Mouse (Mus musculus): ENCODE results near the gene Crb2. TPM values are rescaled to one million over a fixed set of nuclear protein-coding genes. Genes with fewer than 3 reads are reported as not detected.
A peak's percentile ranks its signal among the peaks of the same experiment; 100 is the strongest.

The Crb2 gene
- polyA plus RNA-seq, 1 experiment from 2014 or later = 2.1 TPM

DNA sequence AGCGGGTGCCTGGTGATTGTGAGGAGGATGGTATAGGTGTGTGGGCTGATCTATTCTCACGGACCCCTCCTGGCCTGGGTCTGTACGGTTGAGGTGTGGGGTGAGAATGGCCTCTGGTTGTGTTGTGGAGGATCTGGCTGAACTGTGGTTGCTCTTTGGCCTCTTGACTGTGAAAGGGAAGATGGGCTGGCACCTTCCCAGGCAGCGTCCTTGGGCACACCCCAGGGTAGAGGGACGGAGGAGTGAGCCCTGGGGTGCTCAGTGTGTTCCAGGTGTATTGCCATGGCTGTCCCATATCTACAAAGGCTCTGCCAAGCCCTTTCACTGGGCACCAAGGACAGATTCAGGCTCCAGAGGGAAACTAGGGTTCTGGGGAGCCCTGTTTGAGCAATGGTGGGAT is 13.0 kb downstream of the Crb2 start:
- Histone ChIP-seq H3K4me2 (replicated peaks) (no peak overlapping the region), H3K9ac (no peak overlapping the region), H3K4me1 (replicated peaks) (0 out of 2 replicates have a peak, but pooled peaks cover 9% of the 10 kb centered on the region), H3K27ac (0 out of 2 replicates have a peak overlapping the region, but pooled peaks have one; percentile 9), H3K4me3 (replicated peaks) (no peak overlapping the region), H3K27me3 (replicated peaks) (peaks cover 27% of the 10 kb centered on the region), H3K36me3 (no peaks in the 10 kb centered on the region), H3K9me3 (no peaks in the 10 kb centered on the region)
- ATAC-seq = no peak
- WGBS = 88% methylated on average over 5 of the region's 5 CpGs

DNA sequence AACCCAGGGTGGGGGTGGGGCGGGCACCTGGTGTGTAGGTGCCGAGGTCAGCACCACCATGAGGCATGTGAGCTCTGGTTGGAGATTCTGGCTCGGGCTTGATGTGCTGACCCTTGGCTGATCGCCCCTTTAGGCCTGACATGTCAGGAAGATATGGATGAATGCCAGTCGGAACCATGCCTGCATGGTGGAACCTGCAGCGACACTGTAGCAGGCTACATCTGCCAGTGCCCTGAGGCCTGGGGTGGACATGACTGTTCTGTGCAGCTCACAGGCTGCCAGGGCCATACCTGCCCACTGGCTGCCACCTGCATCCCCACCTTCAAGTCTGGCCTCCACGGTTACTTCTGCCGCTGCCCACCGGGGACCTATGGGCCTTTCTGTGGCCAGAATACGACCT is 13.9 kb downstream of the Crb2 start:
- WGBS = 84% methylated on average over 10 of the region's 10 CpGs
- Histone ChIP-seq H3K4me3 (replicated peaks) (no peak overlapping the region), H3K4me1 (replicated peaks) (0 out of 2 replicates have a peak, but pooled peaks cover 9% of the 10 kb centered on the region), H3K9me3 (no peaks in the 10 kb centered on the region), H3K9ac (no peak overlapping the region), H3K27me3 (replicated peaks) (peaks cover 27% of the 10 kb centered on the region), H3K27ac (no peak overlapping the region), H3K36me3 (no peaks in the 10 kb centered on the region), H3K4me2 (replicated peaks) (no peak overlapping the region)
- ATAC-seq = no peak

DNA sequence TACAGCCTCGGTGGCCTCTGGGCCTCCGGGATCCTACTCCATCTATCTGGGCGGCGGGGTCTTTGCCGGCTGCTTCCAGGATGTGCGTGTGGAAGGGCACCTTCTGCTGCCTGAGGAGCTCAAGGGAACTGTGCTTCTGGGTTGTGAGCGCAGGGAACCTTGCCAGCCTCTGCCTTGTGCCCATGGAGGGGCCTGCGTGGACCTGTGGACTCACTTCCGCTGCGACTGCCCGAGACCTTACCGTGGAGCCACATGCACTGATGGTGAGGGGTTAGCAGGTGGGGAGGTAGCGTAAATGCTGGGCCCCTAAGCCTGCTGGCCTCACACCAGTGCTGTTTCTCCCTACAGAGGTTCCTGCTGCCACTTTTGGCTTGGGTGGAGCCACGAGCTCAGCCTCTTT is 14.7 kb downstream of the Crb2 start:
- 0 out of 2 replicates have a peak, but pooled peaks cover 9% of the 10 kb centered on the region for H3K4me1 ChIP-seq (replicated peaks)
- WGBS = 93% methylated on average over 14 of the region's 14 CpGs
- H3K4me3 ChIP-seq (replicated peaks) = no peak overlapping the region
- H3K9me3 ChIP-seq = no peaks in the 10 kb centered on the region
- no peaks in the 10 kb centered on the region for H3K36me3 ChIP-seq
- H3K27me3 ChIP-seq (replicated peaks) = peaks cover 26% of the 10 kb centered on the region
- no peak overlapping the region for H3K27ac ChIP-seq
- ATAC-seq = no peak
- H3K4me2 ChIP-seq (replicated peaks) = no peak overlapping the region
- no peak overlapping the region for H3K9ac ChIP-seq

DNA sequence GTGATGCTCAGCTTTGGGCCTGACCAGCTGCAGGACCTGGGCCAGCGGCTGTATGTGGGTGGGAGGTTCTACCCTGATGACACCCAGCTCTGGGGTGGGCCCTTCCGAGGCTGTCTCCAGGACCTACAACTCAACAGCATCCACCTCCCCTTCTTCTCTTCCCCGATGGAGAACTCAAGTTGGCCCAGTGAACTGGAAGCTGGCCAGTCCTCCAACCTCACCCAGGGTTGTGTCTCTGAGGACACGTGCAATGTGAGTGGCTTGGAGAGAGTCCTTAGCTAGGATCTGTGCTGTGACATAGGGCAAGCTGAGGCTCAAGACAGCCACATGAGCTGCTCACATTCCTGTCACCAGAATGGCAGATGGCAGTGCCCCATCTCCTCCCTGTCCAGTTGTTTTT is 15.3 kb downstream of the Crb2 start:
- H3K27ac ChIP-seq = no peak overlapping the region
- H3K9me3 ChIP-seq = no peaks in the 10 kb centered on the region
- H3K27me3 ChIP-seq (replicated peaks) = peaks cover 20% of the 10 kb centered on the region
- no peak overlapping the region for H3K4me2 ChIP-seq (replicated peaks)
- ATAC-seq = no peak
- no peak overlapping the region for H3K4me3 ChIP-seq (replicated peaks)
- H3K9ac ChIP-seq = no peak overlapping the region
- H3K36me3 ChIP-seq = no peaks in the 10 kb centered on the region
- H3K4me1 ChIP-seq (replicated peaks) = 0 out of 2 replicates have a peak, but pooled peaks cover 8% of the 10 kb centered on the region
- WGBS = 82% methylated on average over 4 of the region's 4 CpGs

DNA sequence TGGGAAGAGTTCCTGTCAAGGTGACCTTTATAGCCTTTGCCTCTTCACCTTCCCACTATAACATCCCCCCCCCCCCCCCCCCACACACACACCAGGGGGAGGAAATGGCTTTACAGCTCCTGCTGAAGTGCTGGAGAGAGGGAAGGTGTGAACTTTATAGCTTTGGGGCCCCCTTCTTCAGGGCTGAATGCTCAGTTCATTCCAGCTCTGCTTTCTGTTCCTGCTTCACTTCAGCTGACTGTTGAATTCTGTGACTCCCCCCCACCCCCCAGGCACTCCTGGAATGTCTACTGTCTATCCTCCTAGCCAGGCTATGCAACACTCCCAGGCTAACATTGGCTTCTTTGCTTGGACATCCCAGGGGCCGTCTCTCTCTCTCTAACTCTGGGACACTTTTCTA is 20.0 kb downstream of the Crb2 start:
- H3K36me3 ChIP-seq = peaks cover 3% of the 10 kb centered on the region; the same call in 1 of the 2 replicates
- 20% methylated on average over 1 of the region's 1 CpGs for WGBS
- no peak overlapping the region for H3K4me3 ChIP-seq (replicated peaks)
- H3K9me3 ChIP-seq = no peaks in the 10 kb centered on the region
- H3K9ac ChIP-seq = no peak overlapping the region
- peaks cover 14% of the 10 kb centered on the region for H3K27me3 ChIP-seq (replicated peaks)
- no peak overlapping the region for H3K27ac ChIP-seq
- H3K4me2 ChIP-seq (replicated peaks) = no peak overlapping the region
- ATAC-seq = peak; percentile 48
- H3K4me1 ChIP-seq (replicated peaks) = 0 out of 2 replicates have a peak, but pooled peaks cover 5% of the 10 kb centered on the region

DNA sequence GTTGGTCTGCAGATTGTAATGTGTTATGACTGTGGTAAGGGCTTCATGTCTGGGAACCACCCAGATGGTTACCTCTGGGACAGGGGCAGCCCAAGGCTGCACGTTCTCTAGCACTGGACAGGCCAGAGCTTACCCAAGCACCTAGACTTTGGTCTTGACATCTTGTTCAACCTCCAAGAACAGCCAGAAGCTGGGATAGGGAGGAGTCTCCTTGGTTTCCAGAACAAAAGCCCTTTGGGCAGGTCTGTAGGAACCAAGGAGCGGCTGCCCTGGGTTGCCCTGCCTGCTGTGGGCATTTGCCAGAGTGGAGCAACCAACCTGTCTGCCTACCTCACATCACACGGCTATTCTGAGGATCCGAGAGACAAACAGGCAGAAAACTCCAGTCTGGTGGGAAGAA is 21.0 kb downstream of the Crb2 start:
- Histone ChIP-seq H3K27ac (no peak overlapping the region), H3K9me3 (no peaks in the 10 kb centered on the region), H3K4me3 (replicated peaks) (no peak overlapping the region), H3K36me3 (peaks cover 3% of the 10 kb centered on the region; the same call in 1 of the 2 replicates), H3K27me3 (replicated peaks) (peaks cover 14% of the 10 kb centered on the region), H3K4me1 (replicated peaks) (0 out of 2 replicates have a peak, but pooled peaks cover 5% of the 10 kb centered on the region), H3K9ac (no peak overlapping the region), H3K4me2 (replicated peaks) (no peak overlapping the region)
- ATAC-seq = no peak
- WGBS = 85% methylated on average over 4 of the region's 4 CpGs

DNA sequence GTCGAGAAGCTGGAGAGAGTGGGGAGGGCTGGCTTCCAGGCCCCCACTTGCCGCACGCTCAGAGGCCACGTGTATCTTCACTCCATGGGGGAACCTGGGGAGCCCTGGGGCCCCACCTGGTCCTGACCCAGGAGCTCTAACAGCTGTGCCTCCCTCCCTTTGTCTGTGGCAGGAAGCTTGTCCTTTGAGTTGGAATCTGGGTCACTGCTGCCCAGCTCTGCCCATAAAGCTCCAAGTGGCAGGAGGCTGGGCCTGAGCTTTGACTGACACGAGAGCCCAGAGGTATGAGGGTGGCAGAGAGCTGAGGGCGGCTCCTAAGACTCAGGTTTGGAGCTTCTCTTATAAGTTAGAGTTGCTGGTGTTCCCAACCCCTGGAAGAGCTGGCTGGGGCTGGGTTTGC is 23.1 kb downstream of the Crb2 start:
- ATAC-seq = no peak
- Histone ChIP-seq H3K9me3 (no peaks in the 10 kb centered on the region), H3K27ac (no peak overlapping the region), H3K4me2 (replicated peaks) (no peak overlapping the region), H3K36me3 (peaks cover 3% of the 10 kb centered on the region; the same call in 1 of the 2 replicates), H3K9ac (no peak overlapping the region), H3K4me3 (replicated peaks) (no peak overlapping the region), H3K4me1 (replicated peaks) (0 out of 2 replicates have a peak, but pooled peaks cover 5% of the 10 kb centered on the region), H3K27me3 (replicated peaks) (no peaks in the 10 kb centered on the region)
- WGBS = 63% methylated on average over 6 of the region's 6 CpGs

DNA sequence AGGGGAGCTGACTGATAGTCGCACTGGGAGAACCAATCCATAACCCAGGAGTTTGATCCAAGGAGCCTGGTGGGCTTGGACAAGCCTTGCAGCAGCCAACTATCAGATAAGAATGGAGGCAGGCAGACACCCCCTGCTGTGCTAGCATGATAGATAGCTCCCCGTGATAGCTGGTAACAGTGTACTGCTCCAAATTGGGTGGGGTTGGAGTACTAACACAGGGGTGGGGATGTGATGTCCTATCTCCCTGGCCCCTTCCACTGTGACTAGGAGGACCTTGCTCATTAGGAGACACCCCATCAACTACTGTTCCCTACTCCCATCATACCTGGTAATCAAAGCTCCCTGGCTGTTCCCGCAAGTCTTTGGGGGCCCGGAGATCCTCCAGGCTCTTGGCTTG is 25.6 kb downstream of the Crb2 start:
- H3K4me3 ChIP-seq (replicated peaks) = no peak overlapping the region
- WGBS = 81% methylated on average over 4 of the region's 4 CpGs
- 0 out of 2 replicates have a peak, but pooled peaks cover under 1% of the 10 kb centered on the region for H3K4me1 ChIP-seq (replicated peaks)
- no peaks in the 10 kb centered on the region for H3K27me3 ChIP-seq (replicated peaks)
- no peaks in the 10 kb centered on the region for H3K9me3 ChIP-seq
- no peak for ATAC-seq
- H3K36me3 ChIP-seq = peaks cover 3% of the 10 kb centered on the region; the same call in 1 of the 2 replicates
- H3K4me2 ChIP-seq (replicated peaks) = no peak overlapping the region
- no peak overlapping the region for H3K9ac ChIP-seq
- no peak overlapping the region for H3K27ac ChIP-seq

DNA sequence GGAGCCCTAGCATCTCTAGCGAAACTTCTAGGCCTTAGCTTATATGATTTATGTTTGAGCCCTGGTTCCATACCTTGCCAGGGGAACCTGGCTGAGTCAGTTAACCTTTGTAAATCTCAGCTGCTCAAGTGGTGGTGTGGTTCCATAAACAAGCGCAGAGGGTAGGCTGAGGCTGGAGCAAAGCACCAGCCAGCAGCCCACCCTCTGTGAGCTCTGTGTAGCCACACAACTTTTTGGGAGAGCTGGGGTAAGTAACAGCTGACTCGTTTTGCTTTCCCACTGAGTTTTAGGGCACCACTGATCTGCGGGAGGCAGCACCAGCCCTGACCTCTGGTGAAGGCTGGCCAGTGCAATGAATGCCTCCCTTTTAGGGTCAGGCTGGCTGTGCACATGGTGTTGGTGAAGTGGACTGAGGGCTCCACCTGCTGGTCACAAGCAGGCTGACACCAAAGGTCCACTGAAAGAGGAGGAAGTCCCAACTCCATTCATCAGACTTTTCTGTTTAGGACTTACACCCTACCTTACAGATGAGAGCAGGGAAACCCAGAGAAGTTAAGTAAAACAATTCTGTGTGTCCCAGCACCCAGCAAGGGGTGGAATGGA is 26.7 kb downstream of the Crb2 start:
- H3K27ac ChIP-seq = no peak overlapping the region
- peak; percentile 83 for ATAC-seq
- 40% methylated on average over 4 of the region's 4 CpGs for WGBS
- H3K4me3 ChIP-seq (replicated peaks) = no peak overlapping the region
- H3K4me2 ChIP-seq (replicated peaks) = no peak overlapping the region
- H3K9me3 ChIP-seq = no peaks in the 10 kb centered on the region
- H3K36me3 ChIP-seq = peaks cover 3% of the 10 kb centered on the region; the same call in 1 of the 2 replicates
- H3K4me1 ChIP-seq (replicated peaks) = no peaks in the 10 kb centered on the region
- no peaks in the 10 kb centered on the region for H3K27me3 ChIP-seq (replicated peaks)
- H3K9ac ChIP-seq = no peak overlapping the region

DNA sequence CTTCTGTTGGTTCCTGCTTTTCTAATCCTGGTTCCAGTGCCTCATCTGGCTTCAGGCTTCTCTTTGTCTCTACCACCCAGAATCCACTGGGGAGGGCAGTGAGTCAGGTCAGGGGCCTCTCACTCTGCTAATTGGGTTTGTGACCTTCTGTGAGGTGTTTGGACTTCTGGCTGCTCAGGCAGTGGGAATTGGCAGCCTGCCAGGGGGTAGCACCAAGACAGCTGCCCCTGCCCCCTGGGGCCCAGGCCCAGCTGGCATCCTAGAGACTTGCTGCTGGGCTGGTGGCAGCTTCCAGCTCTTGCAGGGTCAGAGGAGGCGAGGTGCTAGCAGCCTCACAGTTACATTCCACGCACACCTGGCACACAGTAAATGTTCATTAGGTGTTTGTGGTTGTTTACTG is 35.6 kb downstream of the Crb2 start:
- H3K9me3 ChIP-seq = no peaks in the 10 kb centered on the region
- H3K36me3 ChIP-seq = no peaks in the 10 kb centered on the region
- no peak overlapping the region for H3K4me2 ChIP-seq (replicated peaks)
- no peak overlapping the region for H3K27ac ChIP-seq
- WGBS = 89% methylated on average over 2 of the region's 2 CpGs
- no peak overlapping the region for H3K9ac ChIP-seq
- no peaks in the 10 kb centered on the region for H3K27me3 ChIP-seq (replicated peaks)
- no peak overlapping the region for H3K4me3 ChIP-seq (replicated peaks)
- 0 out of 2 replicates have a peak, but pooled peaks have one; percentile 34 for ATAC-seq
- H3K4me1 ChIP-seq (replicated peaks) = no peaks in the 10 kb centered on the region

DNA sequence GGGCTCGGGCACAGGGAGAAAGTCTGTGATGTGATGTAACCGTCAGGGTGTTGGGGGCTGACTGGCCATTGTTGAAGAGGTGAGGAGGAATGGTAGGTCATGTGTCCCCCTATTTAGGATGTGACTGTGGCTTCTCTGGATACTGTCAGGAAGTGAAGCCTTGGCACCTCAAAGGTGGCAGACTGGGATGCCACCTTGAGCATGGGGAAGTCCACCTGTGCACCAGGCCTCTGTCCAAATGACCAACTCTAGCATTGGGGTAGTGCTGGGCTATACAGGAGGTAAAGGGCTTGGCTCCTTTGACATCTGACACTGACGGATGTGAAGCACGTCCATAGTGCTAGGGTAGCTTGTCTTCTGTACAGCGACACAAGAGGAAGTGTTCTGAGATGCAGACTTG is 36.4 kb downstream of the Crb2 start:
- 87% methylated on average over 5 of the region's 5 CpGs for WGBS
- no peak for ATAC-seq

DNA sequence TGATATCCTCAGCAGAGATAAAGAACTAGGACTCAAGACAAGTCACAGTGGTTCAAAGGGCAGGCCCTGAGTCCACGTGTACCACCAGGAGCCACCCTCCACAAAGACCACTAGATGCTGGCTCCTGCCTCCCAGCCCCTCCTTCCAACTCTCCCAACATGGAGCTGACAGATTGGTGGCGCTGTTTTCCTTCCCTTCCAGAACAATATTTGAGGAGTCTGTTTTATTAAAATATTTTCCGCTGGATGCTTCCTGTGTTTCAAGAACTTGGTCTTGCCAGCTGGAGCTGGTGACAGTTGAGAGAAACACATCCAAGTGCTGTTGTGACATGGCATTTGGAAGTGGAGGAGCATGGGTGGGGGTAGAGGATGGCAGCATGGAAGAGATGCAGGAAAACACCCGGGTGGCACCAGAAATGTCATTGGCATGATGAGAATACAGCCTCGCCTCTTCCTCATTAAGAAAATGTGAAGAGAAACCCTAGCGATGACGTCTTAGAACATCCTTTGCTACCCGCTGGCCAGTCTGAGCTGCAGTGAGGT is 38.8 kb downstream of the Crb2 start:
- Histone ChIP-seq H3K9me3 (no peaks in the 10 kb centered on the region), H3K4me2 (replicated peaks) (no peak overlapping the region), H3K9ac (no peak overlapping the region), H3K4me3 (replicated peaks) (no peak overlapping the region), H3K27ac (no peak overlapping the region), H3K27me3 (replicated peaks) (no peaks in the 10 kb centered on the region), H3K4me1 (replicated peaks) (no peaks in the 10 kb centered on the region), H3K36me3 (no peaks in the 10 kb centered on the region)
- no peak for ATAC-seq
- 78% methylated on average over 8 of the region's 8 CpGs for WGBS

More for the DNA sequence above, 36.4 kb downstream of the Crb2 start:
- Histone ChIP-seq H3K27me3 (replicated peaks) (no peaks in the 10 kb centered on the region), H3K4me3 (replicated peaks) (no peak overlapping the region), H3K9ac (no peak overlapping the region), H3K27ac (no peak overlapping the region), H3K36me3 (no peaks in the 10 kb centered on the region), H3K4me2 (replicated peaks) (no peak overlapping the region), H3K4me1 (replicated peaks) (no peaks in the 10 kb centered on the region), H3K9me3 (no peaks in the 10 kb centered on the region)

DNA sequence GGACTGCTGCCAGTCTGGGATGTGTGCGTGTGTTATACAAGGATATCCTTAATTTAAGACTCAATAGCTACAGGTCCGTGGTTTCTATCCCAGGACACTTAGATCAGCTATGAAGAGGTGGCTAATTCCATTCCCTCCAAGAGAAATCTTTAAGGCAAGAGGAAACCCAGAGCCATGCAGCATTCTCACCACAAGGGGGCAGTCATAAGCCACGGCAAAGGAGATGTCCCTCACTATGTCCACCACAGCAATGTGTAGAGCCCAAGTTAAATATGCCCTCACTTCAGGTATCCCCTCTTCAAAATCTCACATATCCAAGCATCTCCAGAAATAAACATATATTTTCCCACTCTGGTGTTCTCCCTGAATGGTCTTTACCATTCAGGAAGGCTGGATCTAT is 39.6 kb downstream of the Crb2 start:
- 13% methylated on average over 3 of the region's 3 CpGs for WGBS
- ATAC-seq = no peak
- Histone ChIP-seq H3K36me3 (no peaks in the 10 kb centered on the region), H3K9me3 (no peaks in the 10 kb centered on the region), H3K27ac (no peak overlapping the region), H3K4me3 (replicated peaks) (no peak overlapping the region), H3K4me1 (replicated peaks) (no peaks in the 10 kb centered on the region), H3K9ac (no peak overlapping the region), H3K27me3 (replicated peaks) (no peaks in the 10 kb centered on the region), H3K4me2 (replicated peaks) (no peak overlapping the region)

Data from intestine, embryonic 15.5 days (tissue).